Mouse (Mus musculus): ENCODE results near the gene Matn3. TPM values are rescaled to one million over a fixed set of nuclear protein-coding genes. Genes with fewer than 3 reads are reported as not detected.

The Matn3 gene
- polyA plus RNA-seq, 1 experiment: 0.67 TPM

DNA sequence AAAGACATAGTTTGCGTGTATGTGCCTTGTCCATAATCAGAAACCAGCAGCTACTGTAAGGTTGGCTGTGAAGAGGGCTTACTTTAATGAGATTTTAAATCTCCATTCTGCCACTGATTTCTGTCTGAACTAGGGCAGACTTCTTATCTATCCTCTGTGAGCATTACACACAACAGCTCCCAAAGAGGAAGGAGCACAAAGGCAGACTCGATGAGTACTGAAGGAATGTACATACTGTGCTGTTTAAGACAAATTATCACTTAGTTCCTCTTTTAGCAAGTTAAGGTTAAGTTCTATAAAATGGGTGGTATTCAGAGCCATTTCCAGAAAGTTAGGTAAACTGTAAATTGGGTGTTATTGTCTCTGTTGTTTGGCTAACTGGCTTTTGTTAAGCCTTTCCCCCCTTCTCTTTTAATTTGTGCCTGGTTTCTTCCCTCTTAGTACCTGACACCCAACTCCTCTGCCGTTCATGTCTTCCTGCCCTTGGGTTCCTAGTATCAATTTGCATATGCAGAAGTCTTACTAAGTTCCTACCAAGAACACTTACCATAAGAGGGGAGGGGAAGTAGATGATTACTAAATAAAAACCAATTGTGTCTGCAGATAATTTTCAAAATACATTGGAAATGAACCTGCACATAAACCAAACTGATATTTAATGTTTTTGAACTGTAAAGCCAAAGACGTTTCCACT lies 5.9 kb upstream of the Matn3 start:
- no peak overlapping the region for H3K27ac ChIP-seq (ENCODE audit: control insufficient read depth, insufficient read depth, low read depth, low read length, poor library complexity)
- H3K4me3 ChIP-seq (replicated peaks; ENCODE audit: control insufficient read depth, low read depth, low read length): no peak overlapping the region
- no peaks in the 10 kb centered on the region; the same call in 1 of the 2 replicates for H3K4me1 ChIP-seq (ENCODE audit: control insufficient read depth, insufficient read depth, low read length)
- 13% methylated on average over 4 of the region's 4 CpGs for WGBS
- TF ChIP-seq CTCF (IDR thresholded peaks at IDR 0.05; ENCODE audit: control insufficient read depth, insufficient read depth, low read length) (no peak), POLR2A (IDR thresholded peaks at IDR 0.05; ENCODE audit: borderline replicate concordance, control insufficient read depth, low read depth, low read length) (no peak)

DNA sequence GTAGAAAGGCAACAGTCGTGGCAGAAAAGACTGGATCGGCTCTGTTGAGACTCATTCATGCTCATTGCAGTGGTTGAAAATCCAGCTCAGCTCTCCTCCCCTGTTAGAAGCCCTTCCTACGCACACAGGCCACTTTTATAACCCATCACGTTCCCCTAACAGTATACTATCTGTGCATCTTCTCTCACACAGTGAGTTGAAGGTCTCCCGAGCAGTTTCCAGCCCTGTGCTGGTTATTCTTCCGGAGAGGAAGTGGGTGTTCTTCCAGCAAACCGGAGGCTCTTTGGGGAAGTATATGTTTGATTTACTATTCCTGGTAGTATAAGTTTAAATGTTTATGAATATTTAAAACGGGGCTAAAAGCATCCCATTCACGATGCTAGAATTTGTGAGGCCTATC lies 566 bp upstream of the Matn3 start:
- no peaks in the 10 kb centered on the region; the same call in 1 of the 2 replicates for H3K4me1 ChIP-seq (ENCODE audit: control insufficient read depth, insufficient read depth, low read length)
- TF ChIP-seq CTCF (IDR thresholded peaks at IDR 0.05; ENCODE audit: control insufficient read depth, insufficient read depth, low read length): no peak
- TF ChIP-seq POLR2A (IDR thresholded peaks at IDR 0.05; ENCODE audit: borderline replicate concordance, control insufficient read depth, low read depth, low read length): no peak
- no peak overlapping the region for H3K4me3 ChIP-seq (replicated peaks; ENCODE audit: control insufficient read depth, low read depth, low read length)
- WGBS: 19% methylated on average over 9 of the region's 9 CpGs
- no peak overlapping the region for H3K27ac ChIP-seq (ENCODE audit: control insufficient read depth, insufficient read depth, low read depth, low read length, poor library complexity)

DNA sequence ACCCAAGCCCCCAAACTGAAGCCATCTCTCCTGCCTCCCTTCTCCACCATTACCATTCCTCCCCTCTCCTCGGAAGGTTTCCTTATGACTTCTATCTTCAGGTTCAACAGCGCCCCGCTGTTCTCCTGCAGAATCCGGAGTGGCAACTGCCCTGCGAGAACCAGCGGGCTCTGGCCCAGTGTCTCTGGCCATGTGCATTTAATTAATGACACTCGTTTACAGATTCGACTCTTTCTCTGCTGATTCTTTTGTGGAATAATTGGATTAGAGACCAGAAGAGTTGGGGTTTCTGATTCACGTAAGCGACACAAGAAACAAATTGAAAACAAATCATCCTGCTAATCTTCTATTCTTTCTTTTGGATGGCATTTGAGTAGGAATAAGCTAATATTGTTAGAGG lies 5.4 kb downstream of the Matn3 start:
- TF ChIP-seq POLR2A (IDR thresholded peaks at IDR 0.05; ENCODE audit: borderline replicate concordance, control insufficient read depth, low read depth, low read length) (no peak), CTCF (IDR thresholded peaks at IDR 0.05; ENCODE audit: control insufficient read depth, insufficient read depth, low read length) (no peak)
- no peaks in the 10 kb centered on the region; the same call in 1 of the 2 replicates for H3K4me1 ChIP-seq (ENCODE audit: control insufficient read depth, insufficient read depth, low read length)
- H3K4me3 ChIP-seq (replicated peaks; ENCODE audit: control insufficient read depth, low read depth, low read length): no peak overlapping the region
- 85% methylated on average over 10 of the region's 10 CpGs for WGBS
- no peak overlapping the region for H3K27ac ChIP-seq (ENCODE audit: control insufficient read depth, insufficient read depth, low read depth, low read length, poor library complexity)

DNA sequence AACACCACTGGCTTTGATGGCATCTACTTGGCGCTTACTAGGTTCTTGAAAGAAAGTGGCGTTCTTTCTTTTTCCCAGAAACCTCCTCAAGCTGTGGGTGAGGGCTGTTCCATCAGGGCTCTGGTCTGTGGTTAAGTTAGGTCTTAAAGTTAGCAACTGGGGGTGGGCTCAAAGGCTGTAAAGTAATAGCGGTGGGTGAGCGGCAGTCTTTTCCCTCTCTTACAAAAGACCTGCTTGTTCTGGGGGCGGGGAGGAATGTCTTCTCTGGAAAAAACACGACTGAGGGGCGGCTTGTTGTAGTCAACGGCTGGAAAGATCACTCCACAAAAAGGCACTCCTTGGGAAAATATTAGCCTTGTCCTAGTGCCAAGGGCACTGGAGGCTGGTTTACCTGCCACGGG lies 6.4 kb downstream of the Matn3 start:
- no peak overlapping the region for H3K27ac ChIP-seq (ENCODE audit: control insufficient read depth, insufficient read depth, low read depth, low read length, poor library complexity)
- H3K4me3 ChIP-seq (replicated peaks; ENCODE audit: control insufficient read depth, low read depth, low read length): no peak overlapping the region
- 84% methylated on average over 9 of the region's 9 CpGs for whole genome bisulfite sequencing
- TF ChIP-seq CTCF (IDR thresholded peaks at IDR 0.05; ENCODE audit: control insufficient read depth, insufficient read depth, low read length): no peak
- no peak for TF ChIP-seq POLR2A (IDR thresholded peaks at IDR 0.05; ENCODE audit: borderline replicate concordance, control insufficient read depth, low read depth, low read length)
- H3K4me1 ChIP-seq (ENCODE audit: control insufficient read depth, insufficient read depth, low read length): no peaks in the 10 kb centered on the region; the same call in 1 of the 2 replicates

DNA sequence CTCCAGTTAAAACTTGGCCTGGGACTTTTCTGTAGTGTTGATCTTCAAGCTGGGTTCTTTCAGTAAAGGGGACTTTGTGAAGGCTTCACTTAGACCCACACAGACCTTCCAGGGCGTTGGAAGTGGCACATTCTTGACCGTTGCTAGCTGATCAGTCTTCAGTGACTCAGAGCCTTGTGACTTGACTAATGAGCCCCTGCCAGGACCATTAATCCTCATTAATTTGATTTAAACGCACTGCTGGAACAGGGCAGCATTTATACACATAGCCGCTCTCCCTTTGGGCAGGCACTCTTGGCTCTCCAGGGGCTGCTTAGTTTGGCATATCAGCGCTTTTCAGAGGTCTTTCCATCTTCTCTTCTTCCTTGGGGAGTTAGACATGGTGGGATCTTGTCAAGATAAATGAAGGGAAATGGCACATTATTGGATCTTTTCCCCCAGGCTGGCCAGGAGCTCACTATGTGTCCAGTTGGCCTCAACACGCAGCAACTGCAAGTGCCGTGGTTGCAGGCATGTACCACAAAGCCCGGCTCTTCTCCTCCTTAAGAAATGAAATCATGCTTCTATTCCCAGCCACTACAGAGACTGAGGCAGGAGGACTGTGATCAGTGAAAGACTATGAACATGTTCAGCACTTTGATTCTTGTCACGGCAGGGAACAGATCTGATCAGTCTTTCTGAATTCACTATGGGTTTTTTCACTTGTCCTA lies 14.0 kb downstream of the Matn3 start:
- WGBS: 82% methylated on average over 9 of the region's 9 CpGs

DNA sequence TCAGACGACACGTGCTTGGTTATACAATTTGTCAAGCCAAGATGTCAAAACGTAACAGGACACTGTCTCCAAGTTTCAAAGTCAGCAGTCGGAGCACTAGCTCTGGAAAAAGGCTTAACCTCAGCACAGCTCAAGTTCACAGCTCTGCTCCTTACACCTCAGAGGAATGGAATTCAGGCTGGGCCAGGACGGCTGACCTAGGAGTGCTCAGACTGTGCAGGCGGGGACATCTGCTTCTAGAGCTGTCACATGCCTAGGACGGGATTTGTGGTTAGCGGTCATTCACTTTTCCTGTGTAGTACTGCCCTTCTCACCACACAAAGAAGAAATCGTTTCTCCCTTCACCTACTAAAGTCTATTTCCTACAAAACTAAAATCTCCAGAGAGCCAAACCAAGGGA lies 22.1 kb downstream of the Matn3 start:
- no peaks in the 10 kb centered on the region for H3K4me1 ChIP-seq (ENCODE audit: control insufficient read depth, insufficient read depth, low read length)
- no peak overlapping the region for H3K4me3 ChIP-seq (replicated peaks; ENCODE audit: control insufficient read depth, low read depth, low read length)
- WGBS: 20% methylated on average over 9 of the region's 9 CpGs
- TF ChIP-seq CTCF (IDR thresholded peaks at IDR 0.05; ENCODE audit: control insufficient read depth, insufficient read depth, low read length): no peak
- no peak for TF ChIP-seq POLR2A (IDR thresholded peaks at IDR 0.05; ENCODE audit: borderline replicate concordance, control insufficient read depth, low read depth, low read length)
- H3K27ac ChIP-seq (ENCODE audit: control insufficient read depth, insufficient read depth, low read depth, low read length, poor library complexity): no peak overlapping the region

More for the DNA sequence above, 14.0 kb downstream of the Matn3 start:
- no peaks in the 10 kb centered on the region for H3K4me1 ChIP-seq (ENCODE audit: control insufficient read depth, insufficient read depth, low read length)
- TF ChIP-seq CTCF (IDR thresholded peaks at IDR 0.05; ENCODE audit: control insufficient read depth, insufficient read depth, low read length) (no peak), POLR2A (IDR thresholded peaks at IDR 0.05; ENCODE audit: borderline replicate concordance, control insufficient read depth, low read depth, low read length) (no peak)
- H3K4me3 ChIP-seq (replicated peaks; ENCODE audit: control insufficient read depth, low read depth, low read length): no peak overlapping the region
- no peak overlapping the region for H3K27ac ChIP-seq (ENCODE audit: control insufficient read depth, insufficient read depth, low read depth, low read length, poor library complexity)

DNA sequence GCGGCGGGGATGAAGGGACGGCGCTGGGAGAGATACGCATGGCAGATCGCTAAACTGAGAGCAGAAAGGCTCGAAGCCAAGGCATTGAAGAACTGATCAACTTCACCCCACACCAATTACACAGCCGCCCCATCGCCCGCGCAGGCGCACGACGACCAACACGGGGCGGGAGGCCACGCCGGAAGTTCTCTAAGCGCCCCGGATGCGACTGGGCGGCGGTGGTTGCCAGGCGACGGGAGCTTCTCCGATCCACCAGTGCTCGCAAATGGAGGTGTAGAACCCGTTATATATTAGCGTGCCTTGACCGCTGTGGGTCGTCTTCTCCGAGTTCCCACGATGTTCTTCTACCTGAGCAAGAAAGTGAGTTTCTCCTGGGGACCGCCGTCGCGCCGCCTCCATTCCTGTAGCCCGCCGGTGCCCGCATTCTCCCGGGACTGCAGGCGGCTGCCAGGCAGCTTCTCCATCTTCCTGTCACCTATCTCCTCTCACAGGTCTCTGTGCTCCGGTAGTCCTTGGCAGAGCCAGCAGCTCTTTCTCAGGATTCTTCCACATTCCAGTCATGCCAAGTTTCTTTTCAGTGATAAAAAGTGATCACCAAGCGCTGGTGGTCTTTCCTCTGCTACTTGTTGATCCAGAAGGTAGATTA lies 26.2 kb downstream of the Matn3 start, which contains the start of gene Wdr35:
Wdr35 (plus strand) TSS at position 73 of the 646 bp plus-strand sequence.
- under 1% methylated on average over 45 of the region's 45 CpGs for whole genome bisulfite sequencing
- Histone ChIP-seq H3K4me1 (ENCODE audit: control insufficient read depth, insufficient read depth, low read length) (no peaks in the 10 kb centered on the region), H3K27ac (ENCODE audit: control insufficient read depth, insufficient read depth, low read depth, low read length, poor library complexity) (no peak within 1 kb of the TSS), H3K4me3 (replicated peaks; ENCODE audit: control insufficient read depth, low read depth, low read length) (peak within 1 kb of the TSS; percentile 54)
- no peak for TF ChIP-seq CTCF (IDR thresholded peaks at IDR 0.05; ENCODE audit: control insufficient read depth, insufficient read depth, low read length)
- no peak for TF ChIP-seq POLR2A (IDR thresholded peaks at IDR 0.05; ENCODE audit: borderline replicate concordance, control insufficient read depth, low read depth, low read length)

DNA sequence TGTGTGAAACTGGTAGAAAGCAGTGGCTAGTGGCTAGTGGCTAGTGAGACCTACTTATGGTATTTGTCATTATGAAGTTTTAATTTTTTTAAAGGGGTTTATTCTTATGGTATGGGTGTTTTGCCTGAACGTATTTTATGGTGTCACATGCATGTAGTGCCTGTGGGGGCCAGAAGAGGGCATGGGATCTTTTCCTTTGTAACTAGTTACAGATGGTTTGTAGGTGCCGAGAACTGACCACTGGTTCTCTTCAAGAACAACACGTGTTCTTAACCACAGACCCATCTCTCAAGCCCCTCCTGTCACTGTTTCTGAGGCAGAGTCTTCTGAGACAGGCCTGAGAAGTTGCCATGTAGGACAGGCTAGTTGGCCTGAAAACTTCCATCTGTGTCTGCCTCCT lies 27.3 kb downstream of the Matn3 start:
- WGBS: 89% methylated on average over 3 of the region's 3 CpGs
- H3K4me1 ChIP-seq (ENCODE audit: control insufficient read depth, insufficient read depth, low read length): no peaks in the 10 kb centered on the region
- H3K27ac ChIP-seq (ENCODE audit: control insufficient read depth, insufficient read depth, low read depth, low read length, poor library complexity): no peak overlapping the region
- TF ChIP-seq CTCF (IDR thresholded peaks at IDR 0.05; ENCODE audit: control insufficient read depth, insufficient read depth, low read length) (no peak), POLR2A (IDR thresholded peaks at IDR 0.05; ENCODE audit: borderline replicate concordance, control insufficient read depth, low read depth, low read length) (no peak)
- no peak overlapping the region for H3K4me3 ChIP-seq (replicated peaks; ENCODE audit: control insufficient read depth, low read depth, low read length)
